10 mouse cellular contexts compared by ENCODE assay signal in the genomic region with DNA sequence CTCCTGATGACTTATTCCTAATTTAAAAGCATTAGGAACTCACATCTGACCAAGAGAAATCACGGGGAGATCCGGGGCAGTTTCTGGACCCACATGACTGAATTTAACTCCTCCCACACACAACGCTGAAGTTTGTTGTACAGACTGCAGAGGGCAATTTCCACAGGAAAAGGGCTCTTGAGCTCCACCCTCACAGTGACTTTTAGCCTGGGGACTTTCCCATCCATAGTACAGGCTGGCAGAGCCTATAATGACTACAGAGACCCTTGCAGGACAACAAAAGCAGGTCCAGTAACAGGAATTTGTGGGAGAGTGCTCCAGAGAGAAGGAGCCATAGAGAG. TPM values are rescaled to one million over a fixed set of nuclear protein-coding genes. Genes with fewer than 3 reads are reported as not detected.
A peak's percentile ranks its signal among the peaks of the same experiment; 100 is the strongest.
DNase-seq lines count a peak whose midpoint lies in the region; ATAC-seq and TF ChIP-seq lines count a peak whose summit lies in the region.
"Had no signal": no experiment of that assay in that cellular context is flagged by ENCODE, and none has a peak within 500 bp of the region (broad histone marks: within the 10 kb centered on the region; RNA-seq: fewer than 3 reads in every experiment).

No protein-coding gene starts in this region.

- TF ChIP-seq CTCF in C2C12 (IDR thresholded peaks at IDR 0.05; ENCODE audit: control insufficient read depth, insufficient read depth, insufficient read length): no peak
- no peak for TF ChIP-seq CTCF in lung, embryonic 14.5 days (IDR thresholded peaks at IDR 0.05; ENCODE audit: low read depth)

- peak overlapping the region; percentile 22; the same call in 1 of the 2 replicates for H3K27ac ChIP-seq in heart, embryonic 15.5 days
- no peak overlapping the region for H3K27ac ChIP-seq in lung, embryonic 14.5 days (ENCODE audit: low read depth)

- ATAC-seq in heart, embryonic 15.5 days (replicated peaks; ENCODE audit: insufficient number of reproducible peaks, insufficient read depth, low FRiP score, low read depth): no peak
- ATAC-seq in lung, embryonic 14.5 days (ENCODE audit: insufficient read depth): no peak

- no peaks in the 10 kb centered on the region for H3K9me3 ChIP-seq in heart, embryonic 15.5 days (replicated peaks)
- no peaks in the 10 kb centered on the region for H3K9me3 ChIP-seq in lung, embryonic 14.5 days (ENCODE audit: low read depth, low read length)

- H3K4me1 ChIP-seq in heart, embryonic 15.5 days (replicated peaks): peaks cover 4% of the 10 kb centered on the region
- H3K4me1 ChIP-seq in lung, embryonic 14.5 days (ENCODE audit: insufficient read depth): no peaks in the 10 kb centered on the region

- H3K4me2 ChIP-seq in heart, embryonic 15.5 days: no peak overlapping the region
- no peak overlapping the region for H3K4me2 ChIP-seq in lung, embryonic 14.5 days

- H3K36me3 ChIP-seq in C2C12 (ENCODE audit: control insufficient read depth, insufficient read depth): no peaks in the 10 kb centered on the region
- no peaks in the 10 kb centered on the region for H3K36me3 ChIP-seq in heart, embryonic 15.5 days
- no peaks in the 10 kb centered on the region for H3K36me3 ChIP-seq in lung, embryonic 14.5 days (ENCODE audit: insufficient read depth)

- peaks cover 4% of the 10 kb centered on the region for H3K27me3 ChIP-seq in C2C12 (ENCODE audit: control insufficient read depth, insufficient read depth, insufficient read length)
- H3K27me3 ChIP-seq in heart, embryonic 15.5 days: no peaks in the 10 kb centered on the region
- H3K27me3 ChIP-seq in lung, embryonic 14.5 days (ENCODE audit: insufficient read depth, low read length): no peaks in the 10 kb centered on the region

- H3K4me3 ChIP-seq in C2C12 (ENCODE audit: insufficient read depth, poor library complexity, severe bottlenecking): no peak overlapping the region
- no peak overlapping the region for H3K4me3 ChIP-seq in heart, embryonic 15.5 days
- no peak overlapping the region for H3K4me3 ChIP-seq in lung, embryonic 14.5 days (ENCODE audit: low read depth, low read length)
- H3K4me3 ChIP-seq: erythroblast, embryonic 14.5 days had no signal

- peak; percentile 82 for DNase-seq in 3T3-L1 (ENCODE audit: low read depth, low spot score)
- peak; percentile 46 for DNase-seq in lung, embryonic 14.5 days
- no peak for DNase-seq in frontal cortex, postnatal 36 days (ENCODE audit: low spot score in 2 of 2)
- no peak for DNase-seq in layer of hippocampus, adult 11-12 months (ENCODE audit: low spot score)
- DNase-seq in cerebellum, postnatal 10 days: no peak
- no peak for DNase-seq in yolk sac, embryonic 10.5 days (ENCODE audit: low spot score)
- DNase-seq: thymus, adult 18-20 months had no signal

- no peaks in the 10 kb centered on the region for H3K79me2 ChIP-seq in C2C12 (ENCODE audit: control insufficient read depth, insufficient read depth)

- H3ac ChIP-seq in C2C12 (ENCODE audit: control insufficient read depth, insufficient read length, low read depth): no peak overlapping the region

- no peak overlapping the region for H3K9ac ChIP-seq in heart, embryonic 15.5 days
- no peak overlapping the region for H3K9ac ChIP-seq in lung, embryonic 14.5 days

- 19% methylated on average over 3 of the region's 3 CpGs for WGBS in heart, embryonic 15.5 days
- 18% methylated on average over 3 of the region's 3 CpGs for WGBS in lung, embryonic 14.5 days

- H3K79me3 ChIP-seq in C2C12 (ENCODE audit: low read depth): no peaks in the 10 kb centered on the region

TF ChIP-seq in C2C12, 6 proteins besides CTCF, POLR2A, EP300 and RAD21:
- TF ChIP-seq FOSL1 (IDR thresholded peaks at IDR 0.05; ENCODE audit: insufficient read depth, low read length, poor library complexity, severe bottlenecking) (no peak), CEBPB (IDR thresholded peaks at IDR 0.05; ENCODE audit: low read depth) (no peak), MAX (IDR thresholded peaks at IDR 0.05) (no peak), MYOD1 (IDR thresholded peaks at IDR 0.05; ENCODE audit: control insufficient read depth, insufficient read length, low read depth) (no peak), USF1 (IDR thresholded peaks at IDR 0.05; ENCODE audit: low read depth) (peak; percentile 33)

RNA-seq across cellular contexts. Expression of gene Ube2q1, which starts 28.1 kb away (rescaled TPM):
- 49.2 TPM for polyA plus RNA-seq in C2C12 (2012; fragmentation: generic; extraction: Trizol)
- 6.8 and 8.4 TPM in 2 replicates for polyA plus RNA-seq in heart, embryonic 15.5 days (2015; fragmentation: Nextera tagmentation; extraction: Ambion mirVana)
- polyA plus RNA-seq in lung, embryonic 14.5 days (2014; fragmentation: Nextera tagmentation; extraction: Ambion mirVana): 21.7 and 22.8 TPM in 2 replicates

RNA-seq across cellular contexts. Expression of gene She, which starts 29.7 kb away (rescaled TPM):
- not detected for polyA plus RNA-seq in C2C12 (2012; fragmentation: generic; extraction: Trizol)
- polyA plus RNA-seq in heart, embryonic 15.5 days (2015; fragmentation: Nextera tagmentation; extraction: Ambion mirVana): 6.0 and 6.4 TPM in 2 replicates
- polyA plus RNA-seq in lung, embryonic 14.5 days (2014; fragmentation: Nextera tagmentation; extraction: Ambion mirVana): 11.7 and 12.1 TPM in 2 replicates
- polyA plus RNA-seq: erythroblast, embryonic 14.5 days had no signal

RNA-seq across cellular contexts. Expression of gene Chrnb2, which starts 37.0 kb away (rescaled TPM):
- 0.21 TPM for polyA plus RNA-seq in C2C12 (2012; fragmentation: generic; extraction: Trizol)
- 0.18 and 0.47 TPM in 2 replicates for polyA plus RNA-seq in heart, embryonic 15.5 days (2015; fragmentation: Nextera tagmentation; extraction: Ambion mirVana)
- 0.47 and 0.63 TPM in 2 replicates for polyA plus RNA-seq in lung, embryonic 14.5 days (2014; fragmentation: Nextera tagmentation; extraction: Ambion mirVana)

Comparison
In these comparisons a context has a peak if more than half of its experiments do, and no peak if none do; other contexts are left out.
1. DNase-seq: peak in 3T3-L1 (single experiment) and lung, embryonic 14.5 days (single experiment); none in frontal cortex, postnatal 36 days (0 of 2), layer of hippocampus, adult 11-12 months (single experiment), cerebellum, postnatal 10 days (0 of 2) and yolk sac, embryonic 10.5 days (single experiment).